Mouse (Mus musculus) liver, adult 2 months (tissue): Measurements from ENCODE around the gene Igsf9.

Experiments used
- CTCF ChIP-seq: fragments of 200-500 bp; IDR thresholded peaks from 2 replicates; pipeline ENCODE4 v1.5.1; 2011; ENCODE audit warnings: low read depth, low read length, control low read depth
- POLR2A ChIP-seq: fragments of 200-500 bp; IDR thresholded peaks from 2 replicates; pipeline ENCODE4 v1.6.1; 2011; ENCODE audit warnings: low read length, control low read depth; ENCODE audit not compliant: insufficient read depth; ENCODE audit errors: extremely low read depth

DNA sequence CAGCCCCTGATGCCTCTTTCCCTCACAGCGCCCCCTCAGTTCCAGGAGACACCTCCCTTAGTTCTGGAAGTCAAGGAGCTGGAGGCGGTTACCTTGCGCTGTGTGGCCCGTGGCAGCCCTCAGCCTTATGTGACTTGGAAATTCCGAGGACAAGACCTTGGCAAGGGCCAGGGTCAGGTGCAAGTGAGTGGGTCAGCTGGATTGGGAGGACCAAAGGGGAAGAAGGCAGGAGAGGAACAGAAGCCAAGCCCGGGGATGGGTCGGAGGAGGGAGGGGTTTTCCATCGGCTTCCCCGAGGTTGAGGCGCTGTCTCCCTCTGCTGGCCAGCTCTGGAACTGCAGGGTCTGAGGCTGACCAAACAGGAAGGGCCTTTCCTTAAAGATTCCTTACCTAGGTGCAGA is 8.7 kb downstream of the Igsf9 start:
- peak; percentile 96 for TF ChIP-seq CTCF
- TF ChIP-seq POLR2A: no peak
